Mouse (Mus musculus): ENCODE data around the gene Gm5105.

GRCm38 (mm10) chr3:138030563-138030962 lies 36.6 kb downstream of the Gm5105 start:
- TF ChIP-seq GATA1 (IDR thresholded peaks at IDR 0.05; ENCODE audit: borderline replicate concordance, low read length) (no peak), FLI1 (IDR thresholded peaks at IDR 0.05; ENCODE audit: low read length) (no peak)
